8 mouse cellular contexts compared by ENCODE assay signal in genomic region chrX:10718021-10718837, GRCm38 (mm10). TPM values are rescaled to one million over a fixed set of nuclear protein-coding genes. Genes with fewer than 3 reads are reported as not detected.
A peak's percentile ranks its signal among the peaks of the same experiment; 100 is the strongest.
DNase-seq lines count a peak whose midpoint lies in the region; ATAC-seq and TF ChIP-seq lines count a peak whose summit lies in the region.

No protein-coding gene starts in this region.

- peak overlapping the region; percentile 87 for H3K27ac ChIP-seq in testis, adult 2 months (ENCODE audit: control insufficient read depth, insufficient read depth, low read depth, low read length)
- H3K27ac ChIP-seq in heart, adult 2 months, result peak overlapping the region; percentile 88
- peak overlapping the region; percentile 84 for H3K27ac ChIP-seq in kidney, embryonic 15.5 days
- H3K27ac ChIP-seq in liver, embryonic 11.5 days (ENCODE audit: low read depth, low read length), result peak overlapping the region; percentile 78
- peak overlapping the region; percentile 76 for H3K27ac ChIP-seq in olfactory bulb, adult 2 months (ENCODE audit: insufficient read depth, low read depth, low read length)

- intact Hi-C loops in heart, adult 2 months (cut with DNase I), result loop anchor here (5.0 to 10.0 kb wide), 5 partner anchors 39 to 184 kb away; no protein-coding TSS in a partner anchor

- H3K4me3 ChIP-seq in testis, adult 2 months (ENCODE audit: control insufficient read depth, low read depth, low read length), result peak overlapping the region; percentile 87
- H3K4me3 ChIP-seq in heart, adult 2 months, result peak overlapping the region; percentile 57
- H3K4me3 ChIP-seq in kidney, embryonic 15.5 days (replicated peaks), result peak overlapping the region; percentile 56
- peak overlapping the region; percentile 65 for H3K4me3 ChIP-seq in liver, embryonic 11.5 days (ENCODE audit: low read depth, low read length)
- H3K4me3 ChIP-seq in olfactory bulb, adult 2 months (ENCODE audit: insufficient read depth, low read depth, low read length), result peak overlapping the region; percentile 71

- no peak for TF ChIP-seq CTCF in testis, adult 2 months (IDR thresholded peaks at IDR 0.05; ENCODE audit: control insufficient read depth, insufficient read depth, insufficient replicate concordance, low read depth, low read length)
- TF ChIP-seq CTCF in heart, adult 2 months (IDR thresholded peaks at IDR 0.05), result no peak
- no peak for TF ChIP-seq CTCF in olfactory bulb, adult 2 months (IDR thresholded peaks at IDR 0.05; ENCODE audit: insufficient read depth, low read depth, low read length)

- H3K36me3 ChIP-seq in testis, adult 2 months (ENCODE audit: control insufficient read depth, insufficient read depth, low read length), result no peaks in the 10 kb centered on the region
- peaks cover 3% of the 10 kb centered on the region for H3K36me3 ChIP-seq in heart, adult 2 months (ENCODE audit: control insufficient read depth, insufficient read depth, low read length)
- no peaks in the 10 kb centered on the region for H3K36me3 ChIP-seq in kidney, embryonic 15.5 days
- H3K36me3 ChIP-seq in liver, embryonic 11.5 days (ENCODE audit: control insufficient read depth, insufficient read depth, low read length), result no peaks in the 10 kb centered on the region

- H3K9me3 ChIP-seq in kidney, embryonic 15.5 days (replicated peaks), result no peaks in the 10 kb centered on the region
- H3K9me3 ChIP-seq in liver, embryonic 11.5 days (ENCODE audit: control insufficient read depth, low read length), result no peaks in the 10 kb centered on the region

- no peak for TF ChIP-seq EP300 in heart, adult 2 months (IDR thresholded peaks at IDR 0.05; ENCODE audit: insufficient read depth, low read depth, low read length)

- H3K79me2 ChIP-seq in heart, adult 2 months (replicated peaks; ENCODE audit: control insufficient read depth, insufficient read depth, low read length), result no peaks in the 10 kb centered on the region

- H3K4me2 ChIP-seq in kidney, embryonic 15.5 days, result peak overlapping the region; percentile 65
- H3K4me2 ChIP-seq in liver, embryonic 11.5 days, result peak overlapping the region; percentile 71

- 13% methylated on average over 61 of the region's 61 CpGs for WGBS in heart, adult 2 months
- WGBS in kidney, embryonic 15.5 days, result 19% methylated on average over 61 of the region's 61 CpGs
- 10% methylated on average over 61 of the region's 61 CpGs for WGBS in liver, embryonic 11.5 days
- WGBS in olfactory bulb, adult 2 months, result 19% methylated on average over 61 of the region's 61 CpGs

- no peak for TF ChIP-seq POLR2A in testis, adult 2 months (IDR thresholded peaks at IDR 0.05; ENCODE audit: control insufficient read depth, low read depth, low read length)
- TF ChIP-seq POLR2A in heart, adult 2 months (IDR thresholded peaks at IDR 0.05; ENCODE audit: insufficient read depth, low read depth, low read length), result no peak
- no peak for TF ChIP-seq POLR2A in olfactory bulb, adult 2 months (IDR thresholded peaks at IDR 0.05; ENCODE audit: insufficient read depth, low read depth, low read length)

- H3K4me1 ChIP-seq in testis, adult 2 months (ENCODE audit: control insufficient read depth, insufficient read depth, low read length), result peaks cover 12% of the 10 kb centered on the region
- peaks cover 5% of the 10 kb centered on the region for H3K4me1 ChIP-seq in heart, adult 2 months (ENCODE audit: control insufficient read depth, insufficient read depth, low read length)
- H3K4me1 ChIP-seq in kidney, embryonic 15.5 days, result peaks cover 15% of the 10 kb centered on the region
- peaks cover 6% of the 10 kb centered on the region for H3K4me1 ChIP-seq in liver, embryonic 11.5 days (replicated peaks; ENCODE audit: control insufficient read depth, insufficient read depth, low read length)
- peaks cover 4% of the 10 kb centered on the region; the same call in 1 of the 2 replicates for H3K4me1 ChIP-seq in olfactory bulb, adult 2 months (ENCODE audit: control insufficient read depth, insufficient read depth, low read length)

- H3K9ac ChIP-seq in heart, adult 2 months (ENCODE audit: low read depth, low read length), result peak overlapping the region; percentile 95
- peak overlapping the region; percentile 62 for H3K9ac ChIP-seq in kidney, embryonic 15.5 days
- H3K9ac ChIP-seq in liver, embryonic 11.5 days (ENCODE audit: low read depth, low read length), result peak overlapping the region; percentile 79

- DNase-seq in testis, postnatal 14 days (ENCODE audit: low spot score), result no peak
- peak; percentile 26 for DNase-seq in embryo, embryonic 10 days (ENCODE audit: low spot score)
- peak; percentile 35 to 60 for DNase-seq in heart, adult 2 months
- DNase-seq in liver, embryonic 11.5 days (ENCODE audit: low spot score), result peak; percentile 60
- peak; percentile 33 for DNase-seq in thymus, postnatal 25 days

- ATAC-seq in kidney, embryonic 15.5 days (replicated peaks; ENCODE audit: low FRiP score), result no peak
- peak; percentile 15; the same call in 1 of the 2 replicates for ATAC-seq in liver, embryonic 11.5 days (replicated peaks; ENCODE audit: low FRiP score)

- H3K27me3 ChIP-seq in testis, adult 2 months (ENCODE audit: control insufficient read depth, insufficient read depth, low read length), result no peaks in the 10 kb centered on the region
- H3K27me3 ChIP-seq in heart, adult 2 months (ENCODE audit: control insufficient read depth, insufficient read depth, low read length), result no peaks in the 10 kb centered on the region
- H3K27me3 ChIP-seq in kidney, embryonic 15.5 days, result no peaks in the 10 kb centered on the region
- H3K27me3 ChIP-seq in liver, embryonic 11.5 days (replicated peaks; ENCODE audit: control insufficient read depth, insufficient read depth, low read length), result no peaks in the 10 kb centered on the region; the same call in 1 of the 2 replicates

RNA-seq across cellular contexts. Expression of gene Mid1ip1, which starts 3.4 kb away (rescaled TPM):
- 10.0 and 14.9 TPM in 2 replicates for polyA plus RNA-seq in testis, adult 2 months (2012; rRNA removed)
- 100 to 1,000 TPM in 1 of 2 experiments, 10 to 100 TPM in 1; 63.3 to 214 TPM for total RNA-seq in heart, adult 2 months (2021)
- polyA plus RNA-seq in heart, adult 2 months (2012; rRNA removed), result 61.3 and 70.6 TPM in 2 replicates
- 47.6 and 49.5 TPM in 2 replicates for polyA plus RNA-seq in kidney, embryonic 15.5 days (2015; fragmentation: Nextera tagmentation; extraction: Ambion mirVana)
- 34.6 and 38.6 TPM in 2 replicates for polyA plus RNA-seq in liver, embryonic 11.5 days (2014; fragmentation: Nextera tagmentation; extraction: Ambion mirVana)
- polyA plus RNA-seq in olfactory bulb, adult 2 months (2012; ENCODE audit: insufficient read depth, insufficient read length, low replicate concordance, missing spikeins), result not detected in 2 replicates

Comparison
In these comparisons a context has a peak if more than half of its experiments do, and no peak if none do; other contexts are left out.
1. RNA of gene Mid1ip1, which starts 3.4 kb away (polyA plus RNA-seq): 61.3 to 70.6 TPM in heart, adult 2 months, 47.6 to 49.5 TPM in kidney, embryonic 15.5 days, 34.6 to 38.6 TPM in liver, embryonic 11.5 days and 10.0 to 14.9 TPM in testis, adult 2 months; not detected in olfactory bulb, adult 2 months; every median in the first group is over 10 times any median in the second.
2. Peak in every context shown above with its lines, with median percentiles within 50 percentile points of each other: H3K27ac ChIP-seq, H3K4me3 ChIP-seq and H3K9ac ChIP-seq.